Mouse (Mus musculus) liver, adult 2 months (tissue): ENCODE data around the gene Mthfd1l. TPM values are rescaled to one million over a fixed set of nuclear protein-coding genes. Genes with fewer than 3 reads are reported as not detected.

Source experiments
- DNase-seq: peaks from one replicate; pipeline ENCODE4 v3.0.0-alpha.2; 2011; ENCODE audit warnings: low read depth, low spot score; ENCODE audit errors: extremely low read depth
- H3K27ac ChIP-seq: fragments of 200-500 bp; replicated peaks from 2 replicates; pipeline ENCODE4 v1.5.1; 2012; ENCODE audit warnings: low read depth, mild to moderate bottlenecking, control low read depth, inconsistent platforms, low read length; ENCODE audit not compliant: insufficient read depth
- H3K27me3 ChIP-seq: fragments of 200-500 bp; 2 replicates; pipeline ENCODE4 v1.6.1; 2012; ENCODE audit warnings: mild to moderate bottlenecking, moderate library complexity, low read length, inconsistent platforms; ENCODE audit not compliant: control insufficient read depth, insufficient read depth
- H3K36me3 ChIP-seq: fragments of 200-500 bp; 2 replicates; pipeline ENCODE4 v1.6.1; 2012; ENCODE audit warnings: low read length, inconsistent platforms; ENCODE audit not compliant: control insufficient read depth, insufficient read depth
- H3K4me1 ChIP-seq: fragments of 200-500 bp; 2 replicates; pipeline ENCODE4 v1.6.1; 2011; ENCODE audit warnings: low read length; ENCODE audit not compliant: control insufficient read depth, insufficient read depth
- H3K4me3 ChIP-seq: fragments of 200-500 bp; 2 replicates; pipeline ENCODE4 v1.5.1; 2011; ENCODE audit warnings: low read depth, mild to moderate bottlenecking, control low read depth, low read length, moderate library complexity; ENCODE audit not compliant: insufficient read depth
- H3K79me2 ChIP-seq: fragments of 200-500 bp; 2 replicates; pipeline ENCODE4 v1.6.1; 2012; ENCODE audit warnings: inconsistent platforms, mild to moderate bottlenecking, low read length, moderate library complexity; ENCODE audit not compliant: control insufficient read depth, insufficient read depth
- H3K9ac ChIP-seq: fragments of 200-500 bp; 2 replicates; pipeline ENCODE4 v1.6.1; 2012; ENCODE audit warnings: low read depth, mild to moderate bottlenecking, control low read depth, inconsistent platforms, low read length
- CTCF ChIP-seq: fragments of 200-500 bp; IDR thresholded peaks from 2 replicates; pipeline ENCODE4 v1.5.1; 2011; ENCODE audit warnings: low read depth, low read length, control low read depth
- POLR2A ChIP-seq: fragments of 200-500 bp; IDR thresholded peaks from 2 replicates; pipeline ENCODE4 v1.6.1; 2011; ENCODE audit warnings: low read length, control low read depth; ENCODE audit not compliant: insufficient read depth; ENCODE audit errors: extremely low read depth
- WGBS: fragments of 180-500 bp; shearing (Covaris S2); methylation state at CpG from one replicate; pipeline ENCODE4 v1.1.7; 2018; 5-methylcytosine and 5-hydroxymethylcytosine counted together
- polyA plus RNA-seq: library from polyadenylated mRNA; depleted of rRNA; stranded (reverse); fragments of >200 nt; gene quantifications from 2 replicates; pipeline ENCODE4 v1.2.3, GENCODE M21; 2012
- total RNA-seq: library from RNA; depleted of rRNA; stranded (reverse); fragments of >200 nt; gene quantifications from 2 replicates; pipeline ENCODE4 v1.2.3, GENCODE M21; 2014

Gene Mthfd1l
- total and polyA plus RNA-seq, 2 experiments = 0.31 to 1.0 TPM

- H3K36me3 ChIP-seq = no peaks in the 10 kb centered on the region
- 79% methylated on average over 3 of the region's 3 CpGs for WGBS
- peak; percentile 24; the same call in 1 of the 2 replicates for TF ChIP-seq CTCF
- TF ChIP-seq POLR2A = no peak
- no peaks in the 10 kb centered on the region for H3K27me3 ChIP-seq
- DNase-seq = peak; percentile 10
- H3K79me2 ChIP-seq = no peaks in the 10 kb centered on the region
- H3K27ac ChIP-seq = 0 out of 2 replicates have a peak overlapping the region, but pooled peaks have one; percentile 21
- H3K9ac ChIP-seq = no peak overlapping the region
- no peak overlapping the region for H3K4me3 ChIP-seq
- peaks cover 4% of the 10 kb centered on the region; the same call in 1 of the 2 replicates for H3K4me1 ChIP-seq
Measured at GRCm38 (mm10) chr10:4037066-4037465, 64.1 kb downstream of the Mthfd1l start.

- 97% methylated on average over 11 of the region's 11 CpGs for WGBS
- Histone ChIP-seq H3K27me3 (no peaks in the 10 kb centered on the region), H3K36me3 (no peaks in the 10 kb centered on the region), H3K27ac (no peak overlapping the region), H3K79me2 (no peaks in the 10 kb centered on the region), H3K4me1 (peaks cover 4% of the 10 kb centered on the region; the same call in 1 of the 2 replicates), H3K4me3 (no peak overlapping the region), H3K9ac (no peak overlapping the region)
- no peak for TF ChIP-seq POLR2A
- TF ChIP-seq CTCF = no peak
- DNase-seq = no peak
Measured at GRCm38 (mm10) chr10:4038576-4038975, 65.7 kb downstream of the Mthfd1l start.

- WGBS = 27% methylated on average over 9 of the region's 9 CpGs
- Histone ChIP-seq H3K36me3 (no peaks in the 10 kb centered on the region), H3K79me2 (no peaks in the 10 kb centered on the region), H3K9ac (no peak overlapping the region), H3K27me3 (no peaks in the 10 kb centered on the region), H3K27ac (no peak overlapping the region), H3K4me1 (peaks cover 4% of the 10 kb centered on the region; the same call in 1 of the 2 replicates), H3K4me3 (no peak overlapping the region)
- DNase-seq = peak; percentile 44
- no peak for TF ChIP-seq POLR2A
- peak; percentile 78 for TF ChIP-seq CTCF
Measured at GRCm38 (mm10) chr10:4041691-4042090, 68.8 kb downstream of the Mthfd1l start.

GRCm38 (mm10) chr10:4044421-4044820 is 71.5 kb downstream of the Mthfd1l start:
- no peaks in the 10 kb centered on the region for H3K79me2 ChIP-seq
- H3K4me1 ChIP-seq = peaks cover 4% of the 10 kb centered on the region; the same call in 1 of the 2 replicates
- 91% methylated on average over 7 of the region's 7 CpGs for WGBS
- no peak overlapping the region for H3K4me3 ChIP-seq
- H3K27ac ChIP-seq = no peak overlapping the region
- H3K9ac ChIP-seq = no peak overlapping the region
- TF ChIP-seq CTCF (no peak), POLR2A (no peak)
- no peaks in the 10 kb centered on the region for H3K36me3 ChIP-seq
- no peaks in the 10 kb centered on the region for H3K27me3 ChIP-seq
- DNase-seq = no peak

GRCm38 (mm10) chr10:4046496-4046895 is 73.6 kb downstream of the Mthfd1l start:
- Histone ChIP-seq H3K36me3 (no peaks in the 10 kb centered on the region), H3K9ac (no peak overlapping the region), H3K4me1 (peaks cover 3% of the 10 kb centered on the region; the same call in 1 of the 2 replicates), H3K27me3 (no peaks in the 10 kb centered on the region), H3K79me2 (no peaks in the 10 kb centered on the region), H3K4me3 (no peak overlapping the region), H3K27ac (no peak overlapping the region)
- TF ChIP-seq POLR2A (no peak), CTCF (no peak)
- DNase-seq = no peak
- WGBS = 60% methylated on average over 4 of the region's 4 CpGs

GRCm38 (mm10) chr10:4047666-4048065 is 74.7 kb downstream of the Mthfd1l start:
- no peak for DNase-seq

More at GRCm38 (mm10) chr10:4047666-4048065, 74.7 kb downstream of the Mthfd1l start:
- Histone ChIP-seq H3K27ac (no peak overlapping the region), H3K79me2 (no peaks in the 10 kb centered on the region), H3K9ac (no peak overlapping the region), H3K4me1 (no peaks in the 10 kb centered on the region), H3K36me3 (no peaks in the 10 kb centered on the region), H3K27me3 (no peaks in the 10 kb centered on the region), H3K4me3 (no peak overlapping the region)
- WGBS = 92% methylated on average over 6 of the region's 6 CpGs
- TF ChIP-seq CTCF (no peak), POLR2A (no peak)
